Comparison of ENCODE assay signal across 19 mouse cellular contexts in the genomic region with DNA sequence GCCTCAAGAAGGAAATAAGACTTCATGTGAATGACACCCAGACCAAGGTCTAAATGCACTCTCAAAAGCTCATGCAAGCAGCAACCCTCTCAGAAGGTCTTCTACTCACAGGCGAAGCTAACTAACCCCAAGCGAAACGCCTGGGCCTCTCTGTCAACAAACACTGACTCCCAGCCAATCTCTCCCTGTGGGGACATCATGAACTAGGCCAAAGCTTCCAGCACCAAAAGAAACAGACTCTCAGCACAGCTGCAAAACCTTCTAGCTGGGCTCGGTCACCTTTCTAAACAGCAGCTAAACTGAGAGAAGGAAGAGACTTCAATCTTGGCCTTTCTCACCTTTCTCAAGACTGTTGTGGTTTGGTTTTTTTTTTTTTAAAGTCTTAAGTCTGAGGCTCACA.
DNase-seq lines count a peak whose midpoint lies in the region; ATAC-seq and TF ChIP-seq lines count a peak whose summit lies in the region.
"Had no signal": no experiment of that assay in that cellular context is flagged by ENCODE, and none has a peak within 500 bp of the region (broad histone marks: within the 10 kb centered on the region; RNA-seq: fewer than 3 reads in every experiment).

No protein-coding gene starts in this region.

- TF ChIP-seq EP300 in heart, postnatal 0 days (IDR thresholded peaks at IDR 0.05; ENCODE audit: low read depth): no peak

- no peak overlapping the region for H3K27ac ChIP-seq in heart, embryonic 10.5 days
- H3K27ac ChIP-seq in heart, postnatal 0 days (ENCODE audit: low read depth): 0 out of 2 replicates have a peak overlapping the region, but pooled peaks have one; percentile 23
- H3K27ac ChIP-seq: embryonic facial prominence, embryonic 13.5 days; heart, embryonic 15.5 days; hindbrain, embryonic 15.5 days; limb, embryonic 10.5 days; liver, embryonic 15.5 days had no signal

- no peaks in the 10 kb centered on the region for H3K4me1 ChIP-seq in heart, embryonic 10.5 days
- H3K4me1 ChIP-seq in heart, postnatal 0 days (ENCODE audit: control insufficient read depth, insufficient read depth): peaks cover 34% of the 10 kb centered on the region

- H3K4me3 ChIP-seq in heart, embryonic 10.5 days: no peak overlapping the region
- H3K4me3 ChIP-seq in heart, postnatal 0 days (ENCODE audit: low read depth, low read length): no peak overlapping the region
- H3K4me3 ChIP-seq: embryonic facial prominence, embryonic 13.5 days; heart, embryonic 15.5 days; hindbrain, embryonic 15.5 days; limb, embryonic 10.5 days; liver, embryonic 15.5 days had no signal

- H3K27me3 ChIP-seq in heart, embryonic 10.5 days (ENCODE audit: insufficient read depth, poor library complexity, severe bottlenecking): no peaks in the 10 kb centered on the region
- no peaks in the 10 kb centered on the region for H3K27me3 ChIP-seq in heart, postnatal 0 days (ENCODE audit: control insufficient read depth, insufficient read depth, low read length)
- H3K27me3 ChIP-seq: embryonic facial prominence, embryonic 13.5 days; hindbrain, embryonic 15.5 days; liver, embryonic 15.5 days had no signal

- ATAC-seq in heart, postnatal 0 days (ENCODE audit: insufficient read depth, low read depth): no peak
- ATAC-seq: midbrain, embryonic 16.5 days had no signal

- H3K36me3 ChIP-seq in heart, embryonic 10.5 days: no peaks in the 10 kb centered on the region
- H3K36me3 ChIP-seq in heart, postnatal 0 days (replicated peaks; ENCODE audit: control insufficient read depth, insufficient read depth, low read length): no peaks in the 10 kb centered on the region
- H3K36me3 ChIP-seq: embryonic facial prominence, embryonic 13.5 days; heart, embryonic 15.5 days; hindbrain, embryonic 15.5 days; limb, embryonic 10.5 days; liver, embryonic 15.5 days had no signal

- TF ChIP-seq CTCF in heart, postnatal 0 days (IDR thresholded peaks at IDR 0.05; ENCODE audit: low read depth): no peak

- no peak overlapping the region for H3K4me2 ChIP-seq in heart, postnatal 0 days (ENCODE audit: low read depth, low read length)
- H3K4me2 ChIP-seq: embryonic facial prominence, embryonic 13.5 days; heart, embryonic 15.5 days; hindbrain, embryonic 15.5 days; liver, embryonic 15.5 days had no signal

- H3K9ac ChIP-seq in heart, postnatal 0 days (replicated peaks; ENCODE audit: low read depth, low read length): no peak overlapping the region
- H3K9ac ChIP-seq: embryonic facial prominence, embryonic 13.5 days; heart, embryonic 15.5 days; hindbrain, embryonic 15.5 days; liver, embryonic 15.5 days had no signal

- peak; percentile 83 for DNase-seq in heart, adult 8-10 months (ENCODE audit: low spot score)
- DNase-seq in heart, embryonic 10.5 days (ENCODE audit: low spot score): no peak
- peak; percentile 53 for DNase-seq in right cerebral cortex, adult 18-20 months
- DNase-seq in right cerebral cortex, postnatal 10 days (ENCODE audit: low spot score in 2 of 2): no peak
- DNase-seq in heart, postnatal 0 days (ENCODE audit: low spot score): no peak
- peak; percentile 47 for DNase-seq in yolk sac, embryonic 10.5 days (ENCODE audit: low spot score)
- no peak for DNase-seq in cerebellum, postnatal 4 days (ENCODE audit: low spot score in 2 of 2)
- DNase-seq: cerebellum, postnatal 36 days; kidney, adult 11 months; kidney, postnatal 4 days; layer of hippocampus, postnatal 36 days; right cerebral cortex, postnatal 25 days; thymus, adult 2 months had no signal

- H3K9me3 ChIP-seq in heart, embryonic 10.5 days: no peaks in the 10 kb centered on the region
- H3K9me3 ChIP-seq in heart, postnatal 0 days (replicated peaks; ENCODE audit: control insufficient read depth, low read length): no peaks in the 10 kb centered on the region
- H3K9me3 ChIP-seq: embryonic facial prominence, embryonic 13.5 days; heart, embryonic 15.5 days; hindbrain, embryonic 15.5 days; limb, embryonic 10.5 days; liver, embryonic 15.5 days had no signal

- 76% methylated on average over 4 of the region's 4 CpGs for WGBS in heart, embryonic 10.5 days
- 76% methylated on average over 4 of the region's 4 CpGs for WGBS in heart, postnatal 0 days

Comparison
In these comparisons a context has a peak if more than half of its experiments do, and no peak if none do; other contexts are left out.
1. DNase-seq: peak in heart, adult 8-10 months (single experiment), right cerebral cortex, adult 18-20 months (single experiment) and yolk sac, embryonic 10.5 days (single experiment); none in heart, embryonic 10.5 days (single experiment), right cerebral cortex, postnatal 10 days (0 of 2), heart, postnatal 0 days (single experiment) and cerebellum, postnatal 4 days (0 of 2).